Mouse (Mus musculus) ovary, postnatal 10 days (tissue): ENCODE measurements around the gene Sec14l5.

Source experiments
- DNase-seq: peaks from one replicate; pipeline ENCODE4 v3.0.0; 2022; ENCODE audit warnings: low spot score

The Sec14l5 gene

DNA sequence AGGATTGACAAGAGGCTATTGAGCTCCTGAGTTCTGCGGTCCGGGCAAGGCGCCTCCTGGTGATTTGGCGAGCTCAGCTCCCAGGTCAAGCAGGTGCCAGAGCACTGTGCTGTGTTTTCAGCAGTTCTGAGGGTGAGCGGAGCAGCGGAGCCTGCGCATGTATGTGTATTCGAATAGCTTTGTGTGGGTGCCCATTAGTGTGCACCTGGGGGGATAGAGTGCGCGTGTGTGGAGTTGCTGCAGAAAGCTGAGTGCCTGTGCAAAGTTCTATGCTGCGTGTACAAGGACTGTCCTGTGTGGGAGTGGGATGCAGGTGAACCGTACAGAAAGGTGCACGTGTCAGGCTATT is at the start of gene Sec14l5:
Gene Sec14l5, plus strand, starts transcription at position 73 of the 349 bp plus-strand sequence.
- no peak for DNase-seq

DNA sequence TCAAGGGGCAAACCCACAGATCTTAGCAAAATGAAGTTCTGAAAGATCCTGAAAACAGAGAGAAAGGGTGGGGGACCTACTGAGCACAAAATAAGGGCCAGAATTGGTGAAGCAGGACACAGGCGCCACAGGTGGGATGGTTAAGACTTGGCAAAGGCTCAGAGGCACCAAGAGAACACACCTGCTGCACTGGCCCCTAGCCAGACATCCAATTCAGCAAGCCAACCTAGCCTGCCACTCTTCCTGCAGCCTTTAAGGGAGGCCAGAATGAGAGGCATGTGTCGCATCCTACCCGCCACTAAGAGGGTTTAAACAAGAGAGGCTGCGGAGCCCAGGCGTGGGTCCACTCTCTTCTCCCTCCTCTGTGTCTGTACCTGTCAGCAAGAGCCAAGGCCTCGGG is 45.9 kb upstream of the Sec14l5 start:
- no peak for DNase-seq

DNA sequence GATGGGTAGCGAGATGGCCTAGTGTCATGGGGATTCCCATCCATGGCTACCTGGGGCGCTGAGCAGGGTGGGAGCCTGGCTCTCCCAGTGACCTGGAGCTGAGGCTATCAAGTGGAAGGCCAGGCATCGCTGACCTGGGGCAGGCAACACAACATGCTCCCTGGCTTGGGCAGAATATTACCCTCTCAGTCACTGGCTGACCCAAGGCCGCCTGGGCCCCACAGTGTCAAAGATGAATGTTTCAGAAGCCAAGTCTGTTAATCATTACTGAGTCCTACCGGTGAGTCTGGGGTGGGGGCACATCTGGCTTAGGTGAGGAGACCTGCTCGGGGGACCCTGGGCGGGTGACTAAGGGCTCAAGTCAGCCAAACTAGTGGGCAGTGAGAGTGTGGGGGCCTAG is 37.0 kb upstream of the Sec14l5 start:
- no peak for DNase-seq

DNA sequence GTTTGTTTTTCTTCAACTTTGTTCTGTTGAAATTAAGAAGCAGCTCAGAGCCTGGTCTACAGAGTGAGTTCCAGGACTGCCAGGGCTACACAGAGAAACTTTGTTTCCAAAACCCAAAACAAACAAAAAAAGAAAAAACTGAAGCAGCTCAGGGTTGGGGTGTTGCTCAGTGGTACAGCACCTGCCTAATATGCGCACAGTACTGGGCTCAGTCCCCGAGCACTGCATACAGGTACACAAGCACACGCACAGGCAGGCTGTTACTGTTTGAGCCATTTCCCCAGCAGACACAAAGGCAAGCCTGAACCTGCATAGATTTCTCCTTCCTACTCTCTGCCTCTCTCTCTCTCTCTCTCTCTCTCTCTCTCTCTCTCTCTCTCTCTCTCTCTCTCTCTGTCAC is 35.9 kb upstream of the Sec14l5 start:
- no peak for DNase-seq

DNA sequence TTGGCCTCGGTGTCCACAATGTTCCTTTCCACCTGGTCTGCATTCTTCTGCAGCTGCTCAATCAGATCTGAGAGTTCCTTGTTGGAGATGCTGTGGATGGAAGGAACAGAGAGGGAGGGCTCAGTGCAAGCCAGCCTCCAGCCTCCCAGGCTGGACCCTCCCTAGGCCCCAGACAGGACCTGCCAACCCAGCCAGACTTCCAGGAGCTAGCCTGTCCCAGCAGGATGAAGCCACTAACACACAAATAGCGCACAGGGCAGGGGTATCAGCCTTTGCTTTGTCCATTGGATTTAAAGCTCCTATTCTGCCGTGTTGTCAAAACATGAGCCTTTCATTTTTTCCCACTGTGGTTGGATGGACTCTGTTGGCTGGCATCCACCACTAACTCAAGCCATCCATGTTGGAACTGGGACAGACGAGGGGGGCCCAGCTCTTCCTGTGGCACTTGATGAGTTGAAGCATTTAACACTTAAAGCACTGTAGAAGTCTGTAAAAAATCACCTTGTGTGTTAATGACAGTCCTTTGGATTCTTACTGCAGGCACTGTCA is 33.8 kb upstream of the Sec14l5 start:
- DNase-seq = no peak

DNA sequence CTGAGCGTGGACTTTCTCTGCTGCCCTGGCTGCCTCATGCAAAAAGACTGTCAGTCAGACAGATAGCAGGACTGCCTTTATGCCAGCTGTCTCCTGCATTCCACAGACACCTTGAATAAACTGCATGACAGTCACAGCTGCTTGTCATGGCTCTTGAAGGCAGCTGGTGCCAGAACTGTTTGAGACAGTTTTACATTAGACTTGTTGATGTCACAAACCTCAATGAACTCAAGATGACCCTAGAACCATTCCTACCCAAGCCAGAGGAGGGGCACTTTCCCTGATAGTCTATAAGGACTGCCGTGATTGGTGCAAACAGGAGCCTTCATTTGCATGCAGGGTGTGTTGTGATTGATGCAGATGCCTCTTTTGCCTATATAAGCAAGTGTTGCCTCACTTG is 33.3 kb upstream of the Sec14l5 start:
- no peak for DNase-seq

DNA sequence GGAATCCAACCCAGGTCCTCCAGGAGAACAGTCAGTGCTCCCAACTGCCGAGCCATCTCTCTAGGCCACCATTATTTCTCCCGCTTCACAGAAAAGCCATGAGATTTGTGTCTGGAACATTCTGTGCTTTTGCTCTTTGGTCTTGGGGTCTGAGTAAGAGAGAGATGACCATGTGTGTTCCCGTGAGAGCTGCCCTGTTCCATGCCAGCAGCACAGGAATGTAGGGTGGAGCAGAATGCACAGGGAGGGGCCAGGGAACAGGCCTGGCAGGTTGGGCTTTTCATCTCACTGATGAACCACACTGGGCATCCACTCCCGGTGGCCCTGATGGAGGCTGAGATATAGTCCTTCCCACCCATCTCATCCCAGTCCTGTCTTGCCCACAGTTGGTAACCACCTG is 27.5 kb upstream of the Sec14l5 start:
- DNase-seq = no peak

DNA sequence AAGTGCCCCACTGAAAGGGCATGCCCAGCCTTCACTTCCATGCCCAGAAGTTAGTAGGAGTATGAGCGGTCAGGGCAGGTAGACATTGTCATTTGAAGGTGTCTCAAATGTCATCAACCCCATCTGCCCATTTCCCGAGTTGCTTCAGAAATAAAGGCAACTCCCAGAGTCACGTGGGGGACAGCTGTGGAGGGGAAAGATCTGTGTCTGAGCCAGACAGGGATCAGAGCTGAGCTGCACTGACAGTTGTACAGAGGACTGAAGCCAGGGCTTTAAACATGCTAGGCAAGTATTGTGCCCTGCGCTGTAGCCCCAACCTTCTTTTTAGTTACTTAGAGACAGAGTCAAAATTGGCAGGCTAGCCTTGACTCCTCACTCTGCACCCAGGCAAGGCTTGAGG is 27.1 kb upstream of the Sec14l5 start:
- DNase-seq = no peak

DNA sequence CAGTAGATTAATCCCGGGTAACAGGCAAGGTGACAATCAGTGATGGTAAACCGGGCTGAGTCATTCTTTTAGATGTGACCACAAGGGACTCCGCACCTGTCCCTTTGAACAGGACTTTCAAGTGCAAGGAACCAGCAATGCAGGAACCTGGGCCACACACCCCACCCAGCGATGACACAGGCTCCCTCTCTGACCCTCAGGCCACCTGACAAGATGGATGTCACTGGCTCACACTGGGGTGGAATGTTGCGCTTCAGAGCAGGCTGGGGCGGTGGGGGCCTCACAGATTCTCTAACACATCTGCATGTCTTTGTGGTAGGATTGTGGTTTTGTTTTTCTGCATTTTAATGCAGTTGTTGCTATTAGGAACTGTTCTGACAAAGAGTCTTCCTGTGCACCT is 23.4 kb upstream of the Sec14l5 start:
- no peak for DNase-seq

DNA sequence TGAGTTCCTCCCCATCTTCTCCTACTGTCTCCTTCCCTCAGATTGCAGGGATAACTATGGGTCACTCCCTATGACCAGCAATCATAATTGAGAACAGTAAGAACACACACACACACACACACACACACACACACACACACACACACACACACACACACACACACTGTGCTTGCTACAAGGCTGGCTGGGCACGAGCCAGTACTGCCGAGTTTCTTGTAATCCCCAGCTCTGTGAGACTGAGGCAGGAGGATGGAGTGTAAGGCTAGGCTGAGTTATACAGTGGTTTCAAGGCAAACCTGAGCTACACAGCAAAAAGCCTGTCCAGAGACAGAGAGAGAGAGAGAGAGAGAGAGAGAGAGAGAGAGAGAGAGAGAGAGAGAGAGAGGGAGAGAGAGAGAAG is 16.7 kb upstream of the Sec14l5 start:
- DNase-seq = no peak

DNA sequence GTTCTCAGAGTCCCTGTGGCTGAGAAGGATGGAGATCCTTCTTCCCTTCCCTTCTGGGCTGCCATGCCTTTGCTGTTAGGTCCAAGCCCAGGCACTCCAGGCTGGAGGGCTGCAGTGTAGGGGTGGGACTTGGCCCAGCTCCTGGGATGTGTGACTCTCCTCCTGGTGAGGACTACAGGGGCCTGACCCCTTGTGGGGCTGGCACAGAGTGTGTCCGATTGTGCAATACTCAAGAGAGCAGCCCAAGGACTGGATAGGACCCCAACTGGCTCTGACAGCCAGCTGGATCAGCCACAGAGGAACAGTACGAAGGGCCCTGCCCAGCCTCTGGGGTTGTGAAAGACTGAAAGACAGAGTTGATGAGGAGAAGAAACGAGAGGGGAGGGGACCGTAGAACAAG is 16.1 kb upstream of the Sec14l5 start:
- no peak for DNase-seq

DNA sequence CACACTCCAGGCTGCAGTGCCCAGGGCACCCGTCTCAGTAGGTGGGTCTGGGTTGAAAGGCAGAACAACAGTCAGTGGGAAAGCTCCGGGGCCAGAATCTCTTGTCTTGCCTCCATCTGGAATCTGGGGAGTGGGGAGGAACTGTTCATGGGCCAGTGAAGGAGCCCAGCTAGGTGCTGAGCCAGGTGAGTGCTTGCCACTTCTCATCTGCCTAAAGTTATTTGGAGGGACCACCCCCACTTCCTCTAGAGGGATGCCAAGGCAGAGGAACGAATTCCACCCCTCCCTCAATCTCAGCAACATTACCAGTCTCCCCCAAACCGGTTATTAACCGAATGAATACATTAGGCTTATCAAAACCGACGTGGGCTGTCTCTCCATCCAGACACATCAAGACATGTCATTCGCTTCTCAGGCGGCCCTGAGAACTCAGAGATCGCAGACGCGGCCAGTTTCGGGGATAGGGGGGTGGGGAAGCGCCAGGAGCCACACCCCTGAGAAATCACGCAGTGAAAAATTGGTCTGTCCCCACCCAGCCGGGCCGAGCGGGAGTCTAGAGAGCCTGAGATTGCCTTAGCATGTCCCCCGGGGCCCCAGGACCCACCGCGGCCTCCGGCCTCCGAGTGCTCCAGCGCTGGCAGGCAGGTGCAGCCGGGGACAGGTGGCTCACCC is 15.5 kb upstream of the Sec14l5 start:
- DNase-seq = no peak

DNA sequence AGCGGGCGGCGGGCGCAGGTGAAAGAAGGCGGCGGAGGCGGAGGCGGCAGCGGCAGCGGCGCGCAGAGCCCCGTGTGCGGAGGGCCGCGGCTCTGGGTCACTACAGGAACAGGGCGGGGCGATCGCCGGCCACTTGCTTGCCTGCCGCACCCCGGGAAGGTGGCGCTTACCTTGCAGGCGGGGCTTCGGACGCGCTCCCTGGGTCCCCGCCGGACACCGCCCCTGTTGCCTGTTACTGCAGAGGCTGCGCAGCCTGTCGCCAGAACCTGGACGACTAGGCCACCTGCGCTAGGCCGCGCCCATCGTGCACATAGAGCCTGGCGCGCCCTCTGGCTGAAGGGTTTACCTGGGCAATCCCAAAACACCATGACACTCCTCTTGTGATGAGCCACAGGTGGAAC is 14.5 kb upstream of the Sec14l5 start, which contains the start of gene Ppl:
Gene Ppl, minus strand, starts transcription at position 21 of the 401 bp plus-strand sequence.
- DNase-seq = no peak

DNA sequence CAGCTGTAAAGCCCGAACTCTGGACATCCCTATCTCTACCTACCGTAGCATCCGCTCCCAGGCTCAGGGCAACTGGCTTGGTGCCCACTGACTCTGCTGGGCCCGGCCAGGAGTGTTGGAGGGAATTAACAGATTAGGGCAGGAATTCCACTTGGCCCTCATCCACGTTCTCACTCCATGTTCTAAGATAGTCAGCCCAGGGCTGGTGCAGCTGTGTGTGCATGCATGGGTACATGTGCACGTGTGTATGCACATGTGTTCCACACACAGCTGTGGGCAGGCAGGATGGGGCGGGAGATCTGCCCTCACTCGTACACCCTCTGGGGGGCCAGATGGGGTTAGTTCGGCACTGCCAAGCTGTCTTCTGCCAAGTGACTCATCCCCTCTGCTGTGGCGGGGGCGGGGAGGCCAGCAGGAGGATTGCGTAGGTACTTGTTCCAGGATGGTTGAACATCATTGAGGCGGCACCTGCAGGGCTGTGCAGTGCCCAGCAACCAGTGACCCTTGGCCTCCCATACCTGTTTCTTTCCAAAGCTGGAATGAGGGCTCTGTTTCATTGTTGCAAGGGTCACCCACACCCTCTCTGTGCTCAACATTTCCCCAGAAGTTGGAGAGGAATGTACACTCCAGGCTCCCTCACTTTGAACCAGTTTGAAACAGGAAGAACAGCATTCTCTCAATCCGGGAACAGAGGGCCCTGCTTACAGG is 12.1 kb upstream of the Sec14l5 start:
- DNase-seq = no peak

DNA sequence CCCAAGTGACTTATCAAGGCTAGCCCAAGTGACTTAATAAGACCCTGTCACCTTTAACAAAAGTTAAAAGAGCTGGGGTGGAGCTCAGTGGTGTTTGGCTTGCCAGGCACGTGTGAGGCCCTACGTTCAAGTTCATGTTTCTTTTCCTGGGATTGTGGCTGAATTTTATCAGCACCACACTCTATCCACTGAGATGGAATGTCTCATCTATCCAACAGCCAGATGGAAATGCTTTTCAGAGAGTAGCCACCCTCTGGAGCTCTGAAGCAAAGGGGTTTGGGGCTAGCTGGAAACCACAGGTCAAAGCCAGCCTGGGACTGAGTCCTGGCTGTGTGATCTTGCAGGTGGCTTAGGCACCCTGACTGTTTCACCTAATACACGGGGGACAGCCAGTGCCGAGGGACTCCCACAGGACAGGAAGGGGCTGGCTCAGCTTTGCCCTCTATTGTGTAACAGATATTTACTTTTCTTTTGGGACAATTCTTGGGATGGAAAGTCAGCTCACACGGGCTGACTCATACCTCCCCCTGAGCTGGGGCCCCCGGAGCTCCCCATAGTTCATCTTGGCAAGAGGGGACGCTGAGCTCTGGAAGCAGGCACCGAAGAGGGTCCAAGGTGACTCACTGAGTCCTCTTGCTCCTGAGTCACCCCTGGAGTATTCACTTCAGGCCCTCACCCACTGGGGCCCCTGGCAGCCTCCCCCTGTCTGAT is 11.2 kb upstream of the Sec14l5 start:
- DNase-seq = no peak

DNA sequence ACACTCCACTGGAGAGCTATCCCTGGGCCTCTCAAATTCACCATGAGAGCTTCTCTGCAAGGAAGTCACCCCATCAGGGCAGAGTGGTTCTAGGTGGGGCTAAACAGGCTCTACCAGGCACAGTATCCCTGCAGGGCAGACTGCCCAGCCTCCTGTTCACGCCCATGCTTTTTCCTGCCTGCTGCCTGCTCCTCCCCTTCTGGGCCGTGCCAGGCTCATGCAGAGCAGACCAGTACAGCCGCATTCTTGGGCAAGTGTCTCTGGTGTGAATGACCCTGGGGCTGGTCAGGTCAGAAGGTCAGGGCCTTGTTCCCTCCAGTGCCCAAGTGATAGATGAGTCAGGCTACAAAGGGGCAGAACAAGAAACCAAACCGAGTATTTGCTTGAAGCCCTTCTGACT is 10.4 kb upstream of the Sec14l5 start:
- DNase-seq = no peak

DNA sequence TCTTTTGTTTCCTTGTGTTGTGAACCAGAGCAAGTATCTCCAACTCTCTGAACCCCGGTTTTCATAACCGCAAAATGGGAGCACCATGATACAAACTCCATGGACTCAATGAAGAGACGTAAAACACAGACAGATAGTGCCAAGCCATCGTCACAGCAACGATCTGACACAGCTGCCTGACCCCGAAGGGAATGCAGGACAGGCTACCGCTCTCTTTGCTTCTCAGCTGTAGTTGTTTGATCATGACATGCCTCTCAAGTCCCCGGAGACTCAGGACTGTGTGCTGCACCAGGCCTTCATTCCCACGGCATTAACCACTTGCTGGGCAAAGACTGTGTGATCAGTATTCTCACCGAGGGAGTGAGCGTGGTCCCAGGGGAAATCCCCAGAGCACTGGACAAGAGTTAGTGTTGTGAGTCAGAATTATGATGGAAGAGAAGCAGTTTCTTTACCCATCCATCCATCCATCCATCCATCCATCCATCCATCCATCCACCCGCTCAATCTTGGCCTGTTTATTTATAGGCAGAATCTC is 9.8 kb upstream of the Sec14l5 start:
- DNase-seq = no peak

DNA sequence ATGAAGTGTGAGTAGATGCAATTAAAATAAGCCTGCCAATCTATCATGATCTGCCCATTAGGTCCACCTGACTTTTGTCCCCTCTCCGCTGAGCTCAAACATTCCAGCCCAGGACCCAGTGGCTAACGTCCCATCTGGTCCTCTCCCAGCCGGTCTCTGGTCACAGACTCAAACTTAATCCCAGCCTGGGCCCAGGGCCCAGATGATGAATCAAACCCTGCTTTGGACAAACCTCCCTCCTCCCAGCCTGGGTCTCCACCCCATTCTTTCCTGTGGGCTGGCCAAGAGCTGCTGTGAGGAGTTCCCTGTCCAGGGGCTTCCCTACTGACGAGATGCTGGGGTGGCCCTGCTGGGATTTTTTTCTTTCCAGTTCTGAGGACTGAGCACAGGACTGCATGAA is 7.2 kb upstream of the Sec14l5 start:
- no peak for DNase-seq

DNA sequence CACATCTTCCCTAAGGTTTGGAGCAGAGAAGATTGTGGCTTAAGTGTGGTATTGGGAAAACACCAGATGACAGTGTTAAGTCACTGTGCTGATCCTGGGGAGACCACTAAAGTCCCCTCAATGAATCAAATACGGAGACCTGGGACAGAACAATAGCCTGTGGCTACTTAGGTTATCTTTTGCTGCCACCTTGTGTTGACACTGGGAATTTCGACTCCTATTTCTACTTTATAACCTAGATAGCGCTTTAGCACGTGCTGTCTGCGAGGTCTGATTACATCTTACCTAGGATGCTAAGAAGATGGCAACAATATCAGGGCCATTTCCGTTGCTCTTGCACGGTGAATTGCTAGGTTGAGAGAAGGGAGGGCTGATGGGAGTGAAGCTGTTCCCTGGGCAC is 1.3 kb upstream of the Sec14l5 start:
- DNase-seq = no peak

DNA sequence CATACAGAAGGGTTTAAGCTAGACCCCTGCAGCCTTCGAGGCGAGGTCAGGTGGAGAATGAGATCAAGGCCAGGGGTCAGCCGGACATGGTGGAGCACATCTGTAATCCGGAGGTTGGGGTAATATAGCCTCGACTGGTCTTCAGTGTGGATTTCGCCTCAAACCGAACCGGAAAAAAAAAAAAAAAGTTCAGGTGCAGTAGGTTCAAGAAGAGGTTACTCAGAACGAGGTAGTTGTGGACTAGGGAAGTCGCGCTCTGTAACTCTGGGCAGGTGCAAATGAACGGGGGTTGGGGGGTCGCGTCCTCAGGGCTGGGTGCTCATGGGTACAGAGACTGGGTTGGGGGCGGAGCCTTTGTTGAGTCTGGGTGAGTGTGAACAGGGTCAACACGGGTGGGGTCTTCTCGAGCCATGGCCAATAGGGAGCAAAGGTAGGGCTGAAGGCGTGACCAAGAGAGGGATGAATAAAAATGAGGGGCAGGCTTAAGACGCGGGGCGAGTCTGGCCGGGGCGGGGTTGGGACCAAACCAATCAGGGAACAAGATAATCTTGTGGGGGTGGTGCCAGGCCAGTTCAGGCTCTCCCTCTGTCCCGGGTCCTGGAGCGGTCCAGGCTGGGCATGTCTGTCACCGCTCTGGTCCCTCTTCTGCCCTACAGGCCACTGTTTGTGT is 407 bp upstream of the Sec14l5 start:
- no peak for DNase-seq

DNA sequence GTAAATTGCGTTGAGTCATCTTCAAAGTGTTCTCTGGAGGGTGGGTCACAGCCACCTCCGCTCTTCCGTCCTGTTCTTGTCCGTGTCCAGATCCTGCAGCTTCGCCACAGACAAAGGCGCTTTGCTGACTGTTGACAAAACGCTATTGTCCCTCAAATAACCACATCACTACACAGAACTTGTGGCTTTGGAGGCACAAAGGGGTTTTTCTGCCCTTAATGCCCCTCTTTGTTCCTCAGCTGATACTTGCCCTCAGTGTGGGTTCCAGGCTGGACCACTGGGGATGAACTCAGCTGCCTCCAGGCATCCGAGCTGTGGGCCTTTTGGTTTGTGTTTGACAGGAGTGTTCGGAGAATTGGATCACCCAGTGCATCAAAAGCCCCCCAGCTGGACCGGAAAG is 3.6 kb downstream of the Sec14l5 start:
- DNase-seq = no peak

DNA sequence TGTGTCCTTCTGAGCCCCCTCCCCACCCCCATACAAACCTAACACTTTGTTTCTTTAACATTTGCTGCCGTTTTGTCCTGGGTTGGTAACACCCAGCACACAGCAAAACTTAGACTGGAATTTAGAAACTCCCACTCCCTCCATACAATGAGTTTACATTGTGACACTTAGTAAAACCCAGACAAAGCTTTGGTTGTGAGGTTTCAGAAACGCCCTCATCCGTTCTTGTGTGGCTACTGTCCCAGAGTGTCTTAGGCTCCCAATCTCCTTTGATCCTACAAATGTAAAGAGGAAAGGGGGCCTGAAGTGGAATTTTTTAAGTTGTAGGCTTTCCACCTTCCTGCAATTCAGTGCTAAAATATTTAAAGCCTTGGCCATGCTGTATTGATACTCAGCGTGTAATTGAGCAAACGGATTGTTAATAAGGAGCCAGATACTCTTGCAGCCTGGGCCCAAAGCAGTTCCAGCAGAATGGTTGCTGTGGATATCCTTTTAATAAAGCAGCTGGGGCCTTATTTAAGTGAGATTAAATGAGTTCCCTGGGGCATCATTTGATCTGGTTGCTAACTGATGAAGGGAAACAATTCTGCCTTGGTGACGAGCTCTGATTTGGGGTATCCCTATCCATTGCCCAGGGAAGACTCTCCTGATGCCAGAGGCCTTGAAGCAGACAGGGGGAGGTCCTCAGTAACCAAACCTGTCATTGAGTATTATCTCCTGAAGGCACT is 6.6 kb downstream of the Sec14l5 start:
- no peak for DNase-seq
